Mouse (Mus musculus) CH12.LX (cell line): Measurements from ENCODE around the gene Ctnna3. TPM values are rescaled to one million over a fixed set of nuclear protein-coding genes. Genes with fewer than 3 reads are reported as not detected.

Experiments
- DNase-seq: peaks from one replicate; pipeline ENCODE4 v3.0.0-alpha.2; 2013; ENCODE audit errors: extremely low read depth
- H3K27ac ChIP-seq: 2 replicates; pipeline ENCODE4 v1.5.1; 2012; ENCODE audit warnings: low read depth, mild to moderate bottlenecking, control low read depth, moderate library complexity; ENCODE audit not compliant: insufficient read depth
- H3K27me3 ChIP-seq: replicated peaks from 2 replicates; pipeline ENCODE3; 2012; ENCODE audit warnings: inconsistent platforms
- H3K36me3 ChIP-seq, 2 experiments: replicated peaks in 1 of 2; 2 replicates each; pipeline versions ENCODE3 to v1.6.1; 2012; ENCODE audit warnings: inconsistent platforms in 1 of 2, low read length in 1 of 2, mild to moderate bottlenecking in 1 of 2, mixed read lengths in 1 of 2, moderate library complexity in 1 of 2; ENCODE audit not compliant: control insufficient read depth in 1 of 2, insufficient read depth in 1 of 2
- H3K4me1 ChIP-seq, 2 experiments: 2 replicates each; pipeline ENCODE4 v1.6.1; 2012; ENCODE audit warnings: inconsistent platforms in 1 of 2, moderate library complexity in 1 of 2; ENCODE audit not compliant: insufficient read depth in 2 of 2, control insufficient read depth in 1 of 2
- H3K4me2 ChIP-seq: 2 replicates; pipeline ENCODE4 v1.6.1; 2012; ENCODE audit warnings: low read depth, mild to moderate bottlenecking, control low read depth; ENCODE audit not compliant: poor library complexity, insufficient read depth, severe bottlenecking
- H3K4me3 ChIP-seq, 3 experiments: fragments of 150-350 bp in 1 of 3; sonication (generic) in 1 of 3; replicated peaks in 1 of 3; 2 replicates each; pipeline versions ENCODE3 to v1.5.1; 2011 to 2012; ENCODE audit warnings: low read depth in 2 of 3, low read length in 2 of 3, mild to moderate bottlenecking in 2 of 3, moderate library complexity in 2 of 3, control low read depth in 1 of 3, improper control_type of control experiment in 1 of 3, inconsistent platforms in 1 of 3, mixed read lengths in 1 of 3; ENCODE audit not compliant: poor library complexity in 1 of 3
- H3K79me2 ChIP-seq: replicated peaks from 2 replicates; pipeline ENCODE4 v1.6.1; 2012; ENCODE audit warnings: mild to moderate bottlenecking, moderate library complexity; ENCODE audit not compliant: control insufficient read depth, poor library complexity, insufficient read depth, severe bottlenecking; ENCODE audit errors: extremely low read depth
- H3K9ac ChIP-seq: 2 replicates; pipeline ENCODE4 v1.6.1; 2012; ENCODE audit warnings: low read depth, mild to moderate bottlenecking, control low read depth, moderate library complexity; ENCODE audit not compliant: insufficient read depth
- H3K9me3 ChIP-seq: replicated peaks from 2 replicates; pipeline ENCODE3; 2012; ENCODE audit warnings: low read length, inconsistent platforms, mixed read lengths
- BHLHE40 ChIP-seq: IDR thresholded peaks from 2 replicates; pipeline ENCODE4 v1.6.1; 2011; ENCODE audit warnings: mild to moderate bottlenecking, low read depth, low read length, improper control_type of control experiment
- CHD1 ChIP-seq: IDR thresholded peaks from 2 replicates; pipeline ENCODE4 v1.6.1; 2012; ENCODE audit warnings: low read depth, low read length, improper control_type of control experiment, inconsistent platforms
- CHD2 ChIP-seq: IDR thresholded peaks from 2 replicates; pipeline ENCODE4 v1.6.1; 2011; ENCODE audit warnings: low read length, improper control_type of control experiment
- CTCF ChIP-seq, 2 experiments: IDR thresholded peaks in 1 of 2; conservative IDR thresholded peaks in 1 of 2; 2 replicates each; pipeline ENCODE4 v1.5.1; 2011 to 2012; ENCODE audit warnings: low read depth in 2 of 2, low read length in 2 of 2, improper control_type of control experiment in 1 of 2, inconsistent platforms in 1 of 2, mild to moderate bottlenecking in 1 of 2, moderate library complexity in 1 of 2
- E2F4 ChIP-seq: IDR thresholded peaks from 2 replicates; pipeline ENCODE4 v1.6.1; 2011; ENCODE audit warnings: low read depth, low read length, improper control_type of control experiment; ENCODE audit not compliant: insufficient replicate concordance
- ELF1 ChIP-seq: IDR thresholded peaks from 2 replicates; pipeline ENCODE4 v1.6.1; 2014; ENCODE audit warnings: low read depth, mild to moderate bottlenecking, inconsistent platforms, low read length, improper control_type of control experiment
- EP300 ChIP-seq: IDR thresholded peaks from 2 replicates; pipeline ENCODE4 v1.6.1; 2011; ENCODE audit warnings: low read length, improper control_type of control experiment
- GABPA ChIP-seq: IDR thresholded peaks from 2 replicates; pipeline ENCODE4 v1.6.1; 2012; ENCODE audit warnings: low read depth, low read length, improper control_type of control experiment, inconsistent platforms; ENCODE audit not compliant: insufficient replicate concordance
- HCFC1 ChIP-seq: IDR thresholded peaks from 2 replicates; pipeline ENCODE4 v1.6.1; 2012; ENCODE audit warnings: low read depth, mild to moderate bottlenecking, inconsistent platforms, low read length, improper control_type of control experiment
- IRF4 ChIP-seq: IDR thresholded peaks from 2 replicates; pipeline ENCODE4 v1.6.1; 2014; ENCODE audit warnings: low read depth, mild to moderate bottlenecking, inconsistent platforms, low read length, improper control_type of control experiment
- JUN ChIP-seq: IDR thresholded peaks from 2 replicates; pipeline ENCODE4 v1.6.1; 2011; ENCODE audit warnings: low read depth, mild to moderate bottlenecking, low read length, improper control_type of control experiment, moderate library complexity; ENCODE audit not compliant: insufficient read depth
- MAX ChIP-seq: IDR thresholded peaks from 2 replicates; pipeline ENCODE4 v1.6.1; 2011; ENCODE audit warnings: low read length, improper control_type of control experiment
- MAZ ChIP-seq: IDR thresholded peaks from 2 replicates; pipeline ENCODE4 v1.6.1; 2012; ENCODE audit warnings: low read depth, mild to moderate bottlenecking, inconsistent platforms, low read length, improper control_type of control experiment, moderate library complexity
- MXI1 ChIP-seq: IDR thresholded peaks from 2 replicates; pipeline ENCODE4 v1.6.1; 2011; ENCODE audit warnings: mild to moderate bottlenecking, low read depth, low read length, improper control_type of control experiment
- PAX5 ChIP-seq: IDR thresholded peaks from 2 replicates; pipeline ENCODE4 v1.6.1; 2012; ENCODE audit warnings: low read length, inconsistent platforms, mixed read lengths
- POLR2A ChIP-seq: IDR thresholded peaks from 2 replicates; pipeline ENCODE4 v1.6.1; 2011; ENCODE audit warnings: low read depth, mild to moderate bottlenecking, improper control_type of control experiment, low read length
- RCOR1 ChIP-seq: conservative IDR thresholded peaks from 2 replicates; pipeline ENCODE4 v1.6.1; 2012; ENCODE audit warnings: low read depth, mild to moderate bottlenecking, inconsistent platforms, low read length, improper control_type of control experiment
- SMC3 ChIP-seq: IDR thresholded peaks from 2 replicates; pipeline ENCODE4 v1.6.1; 2011; ENCODE audit warnings: low read depth, low read length, improper control_type of control experiment
- TBP ChIP-seq: conservative IDR thresholded peaks from 2 replicates; pipeline ENCODE4 v1.6.1; 2011; ENCODE audit warnings: low read depth, low read length, improper control_type of control experiment
- UBTF ChIP-seq: IDR thresholded peaks from 2 replicates; pipeline ENCODE4 v1.6.1; 2012; ENCODE audit warnings: low read depth, mild to moderate bottlenecking, inconsistent platforms, low read length, improper control_type of control experiment, moderate library complexity
- USF1 ChIP-seq: IDR thresholded peaks from 2 replicates; pipeline ENCODE4 v1.6.1; 2014; ENCODE audit warnings: low read depth, mild to moderate bottlenecking, inconsistent platforms, low read length, improper control_type of control experiment
- USF2 ChIP-seq: conservative IDR thresholded peaks from 2 replicates; pipeline ENCODE4 v1.6.1; 2011; ENCODE audit warnings: low read depth, low read length, improper control_type of control experiment
- ZKSCAN1 ChIP-seq: IDR thresholded peaks from 2 replicates; pipeline ENCODE4 v1.6.1; 2012; ENCODE audit warnings: low read depth, inconsistent platforms, low read length, improper control_type of control experiment, borderline replicate concordance
- ZNF384 ChIP-seq: IDR thresholded peaks from 2 replicates; pipeline ENCODE4 v1.6.1; 2012; ENCODE audit warnings: low read depth, low read length, improper control_type of control experiment, inconsistent platforms
- dilution Hi-C: fragments of 300-500 bp; cut with MboI; formaldehyde crosslinking; loops from 2 replicates; pipeline ENCODE4 v1.14.3; 2020; ENCODE audit warnings: low sequenced_read_pairs; ENCODE audit not compliant: extremely low pct_unique_long_range_greater_than_20kb, extremely low pct_ligation_motif_present
- in situ Hi-C: fragments of 300-500 bp; cut with MboI; formaldehyde crosslinking; loops from 3 replicates; pipeline ENCODE4 v1.14.3; 2019; ENCODE audit warnings: low sequenced_read_pairs, low pct_ligation_motif_present, low pct_unique_long_range_greater_than_20kb, mixed read lengths
- polyA plus RNA-seq: library from polyadenylated mRNA; unstranded; fragments of >175 nt; gene quantifications from 2 replicates; pipeline ENCODE4 v1.2.1, GENCODE M21; 2012; ENCODE audit warnings: low read depth; ENCODE audit not compliant: insufficient read length
- total RNA-seq, 2 experiments: library from RNA; depleted of rRNA; stranded (reverse); fragments of 300-350 nt in 1 of 2; fragments of >200 nt in 1 of 2; gene quantifications; 2 replicates each; pipeline ENCODE4 v1.2.3; 2012 to 2014

The Ctnna3 gene
- total and polyA plus RNA-seq, 3 experiments = 0.09 TPM; not detected in 2

GRCm38 (mm10) chr10:64892458-64892857, 1462.6 kb downstream of the Ctnna3 start:
- H3K36me3 ChIP-seq = no peaks in the 10 kb centered on the region
- no peaks in the 10 kb centered on the region for H3K79me2 ChIP-seq
- dilution Hi-C loops = no loop called here
- no peaks in the 10 kb centered on the region for H3K4me1 ChIP-seq
- H3K9me3 ChIP-seq = no peaks in the 10 kb centered on the region
- in situ Hi-C loops = no loop called here
- no peak overlapping the region for H3K27ac ChIP-seq
- no peak overlapping the region for H3K4me2 ChIP-seq
- H3K9ac ChIP-seq = no peak overlapping the region
- no peaks in the 10 kb centered on the region for H3K27me3 ChIP-seq
- DNase-seq = no peak
- H3K4me3 ChIP-seq = no peak overlapping the region
- TF ChIP-seq ZNF384 (no peak), USF1 (no peak), MAX (no peak), UBTF (no peak), CTCF (conservative IDR thresholded peaks at IDR 0.05 in 1 of 2, IDR thresholded peaks at IDR 0.05 in 1 of 2; ENCODE audit: low read depth in 2 of 2, low read length in 2 of 2) (no peak), IRF4 (no peak), EP300 (no peak), E2F4 (no peak), USF2 (no peak), RCOR1 (no peak), CHD1 (no peak)

- no peaks in the 10 kb centered on the region for H3K9me3 ChIP-seq
- TF ChIP-seq ZNF384 (no peak), HCFC1 (no peak), MXI1 (no peak), ELF1 (no peak), USF1 (no peak), CTCF (conservative IDR thresholded peaks at IDR 0.05 in 1 of 2, IDR thresholded peaks at IDR 0.05 in 1 of 2; ENCODE audit: low read depth in 2 of 2, low read length in 2 of 2) (no peak)
- in situ Hi-C loops (no loop called here), dilution Hi-C loops (no loop called here)
- no peaks in the 10 kb centered on the region for H3K36me3 ChIP-seq
- no peaks in the 10 kb centered on the region for H3K79me2 ChIP-seq
- no peak overlapping the region for H3K27ac ChIP-seq
- no peaks in the 10 kb centered on the region for H3K4me1 ChIP-seq
- H3K27me3 ChIP-seq = no peaks in the 10 kb centered on the region
- no peak overlapping the region for H3K4me3 ChIP-seq
- H3K4me2 ChIP-seq = no peak overlapping the region
- no peak overlapping the region for H3K9ac ChIP-seq
- DNase-seq = no peak
These were observed 1468.8 kb downstream of the Ctnna3 start for GRCm38 (mm10) chr10:64898739-64899138.

- no peak overlapping the region for H3K4me2 ChIP-seq
- no peak overlapping the region for H3K9ac ChIP-seq
- no peak overlapping the region for H3K4me3 ChIP-seq
- no peaks in the 10 kb centered on the region for H3K27me3 ChIP-seq
- no peaks in the 10 kb centered on the region for H3K4me1 ChIP-seq
- no peaks in the 10 kb centered on the region for H3K9me3 ChIP-seq
- H3K27ac ChIP-seq = no peak overlapping the region
- no peak for DNase-seq
- TF ChIP-seq MXI1 (no peak), CHD1 (no peak), BHLHE40 (no peak), CHD2 (no peak), RCOR1 (no peak), IRF4 (no peak), ZKSCAN1 (no peak), JUN (no peak), SMC3 (no peak), MAZ (no peak), PAX5 (no peak), POLR2A (no peak), TBP (no peak), GABPA (no peak)
- TF ChIP-seq, all 38 proteins: peak for 0
- dilution Hi-C loops = no loop called here
- in situ Hi-C loops = no loop called here
- Histone ChIP-seq H3K36me3 (no peaks in the 10 kb centered on the region), H3K79me2 (no peaks in the 10 kb centered on the region)
These were observed 1471.8 kb downstream of the Ctnna3 start for GRCm38 (mm10) chr10:64901726-64902125.
